Mouse (Mus musculus) midbrain, embryonic 11.5 days (tissue): ENCODE measurements around the gene Vwa8. TPM values are rescaled to one million over a fixed set of nuclear protein-coding genes. Genes with fewer than 3 reads are reported as not detected.

Experiments
- ATAC-seq: fragments of 200-750 bp; cut with Nextera tagmentation; 2 replicates; pipeline ENCODE4 v1.8.0; 2017; ENCODE audit warnings: moderate TSS enrichment, moderate library complexity; ENCODE audit not compliant: low FRiP score
- DNase-seq: peaks from one replicate; pipeline ENCODE4 v3.0.0; 2015; ENCODE audit warnings: low spot score; ENCODE audit errors: missing footprints
- H3K27ac ChIP-seq: fragments of 300-500 bp; sonication (generic); 2 replicates; pipeline ENCODE4 v1.5.1; 2014; ENCODE audit warnings: low read depth, low read length
- H3K27me3 ChIP-seq: fragments of 300-500 bp; sonication (generic); 2 replicates; pipeline ENCODE4 v1.6.1; 2014; ENCODE audit warnings: mild to moderate bottlenecking, low read length, moderate library complexity, mixed read lengths; ENCODE audit not compliant: control insufficient read depth, insufficient read depth
- H3K36me3 ChIP-seq: fragments of 300-500 bp; sonication (generic); 2 replicates; pipeline ENCODE4 v1.6.1; 2014; ENCODE audit warnings: mild to moderate bottlenecking, low read length, moderate library complexity, mixed read lengths; ENCODE audit not compliant: control insufficient read depth, insufficient read depth
- H3K4me1 ChIP-seq: fragments of 300-500 bp; sonication (generic); 2 replicates; pipeline ENCODE4 v1.6.1; 2014; ENCODE audit warnings: low read length; ENCODE audit not compliant: control insufficient read depth, insufficient read depth
- H3K4me2 ChIP-seq: fragments of 300-500 bp; sonication (generic); 2 replicates; pipeline ENCODE4 v1.6.1; 2014; ENCODE audit warnings: mild to moderate bottlenecking, moderate library complexity
- H3K4me3 ChIP-seq: fragments of 300-500 bp; sonication (generic); 2 replicates; pipeline ENCODE4 v1.5.1; 2014; ENCODE audit warnings: low read depth, low read length
- H3K9ac ChIP-seq: fragments of 300-500 bp; sonication (generic); 2 replicates; pipeline ENCODE4 v1.6.1; 2014; ENCODE audit warnings: low read length
- H3K9me3 ChIP-seq: fragments of 300-500 bp; sonication (generic); 2 replicates; pipeline ENCODE4 v1.6.1; 2016; ENCODE audit warnings: low read length; ENCODE audit not compliant: control insufficient read depth
- WGBS: fragments of 180-500 bp; shearing (Covaris S2); extraction: QIAGEN DNeasy Blood & Tissue Kit; methylation state at CpG from one replicate; pipeline ENCODE4 v1.1.7; 2014; 5-methylcytosine and 5-hydroxymethylcytosine counted together
- polyA plus RNA-seq: library from polyadenylated mRNA; unstranded; fragments of >200 nt; fragmentation: Nextera tagmentation; extraction: Ambion mirVana; gene quantifications from 2 replicates; pipeline ENCODE4 v1.2.1, GENCODE M21; 2014

The Vwa8 gene
- polyA plus RNA-seq, 1 experiment from 2014 or later: 7.0 TPM

GRCm38 (mm10) chr14:79180078-79180730, 331.4 kb downstream of the Vwa8 start:
- no peak overlapping the region for H3K9ac ChIP-seq
- H3K4me2 ChIP-seq: no peak overlapping the region
- H3K36me3 ChIP-seq: no peaks in the 10 kb centered on the region
- H3K4me3 ChIP-seq: no peak overlapping the region
- H3K9me3 ChIP-seq: no peaks in the 10 kb centered on the region
- DNase-seq (no peak), ATAC-seq (no peak)
- H3K27me3 ChIP-seq: no peaks in the 10 kb centered on the region
- WGBS: 83% methylated on average over 12 of the region's 12 CpGs
- H3K4me1 ChIP-seq: no peaks in the 10 kb centered on the region
- no peak overlapping the region for H3K27ac ChIP-seq

- Histone ChIP-seq H3K9me3 (no peaks in the 10 kb centered on the region), H3K4me2 (no peak overlapping the region), H3K27me3 (no peaks in the 10 kb centered on the region), H3K9ac (no peak overlapping the region), H3K27ac (no peak overlapping the region), H3K36me3 (no peaks in the 10 kb centered on the region), H3K4me1 (no peaks in the 10 kb centered on the region), H3K4me3 (no peak overlapping the region)
- 91% methylated on average over 8 of the region's 8 CpGs for WGBS
- DNase-seq (no peak), ATAC-seq (no peak)
These were observed 332.9 kb downstream of the Vwa8 start for GRCm38 (mm10) chr14:79181748-79182147.

- Histone ChIP-seq H3K4me1 (no peaks in the 10 kb centered on the region), H3K9me3 (no peaks in the 10 kb centered on the region), H3K36me3 (no peaks in the 10 kb centered on the region), H3K4me3 (no peak overlapping the region), H3K27me3 (no peaks in the 10 kb centered on the region), H3K9ac (no peak overlapping the region), H3K27ac (no peak overlapping the region), H3K4me2 (no peak overlapping the region)
- ATAC-seq: no peak
- DNase-seq: no peak
- WGBS: 97% methylated on average over 15 of the region's 15 CpGs
These were observed 333.9 kb downstream of the Vwa8 start for GRCm38 (mm10) chr14:79182801-79183200.

- Histone ChIP-seq H3K36me3 (no peaks in the 10 kb centered on the region), H3K4me3 (no peak overlapping the region), H3K9ac (no peak overlapping the region), H3K27me3 (no peaks in the 10 kb centered on the region), H3K9me3 (no peaks in the 10 kb centered on the region), H3K4me1 (no peaks in the 10 kb centered on the region), H3K27ac (no peak overlapping the region), H3K4me2 (no peak overlapping the region)
- 95% methylated on average over 7 of the region's 7 CpGs for WGBS
- ATAC-seq (no peak), DNase-seq (no peak)
These were observed 334.4 kb downstream of the Vwa8 start for GRCm38 (mm10) chr14:79183261-79183660.

GRCm38 (mm10) chr14:79184071-79184470, 335.2 kb downstream of the Vwa8 start:
- no peak for ATAC-seq

GRCm38 (mm10) chr14:79185018-79185685, 336.3 kb downstream of the Vwa8 start:
- Histone ChIP-seq H3K27ac (no peak overlapping the region), H3K9ac (no peak overlapping the region), H3K9me3 (no peaks in the 10 kb centered on the region), H3K4me2 (no peak overlapping the region), H3K4me1 (no peaks in the 10 kb centered on the region), H3K27me3 (no peaks in the 10 kb centered on the region), H3K36me3 (no peaks in the 10 kb centered on the region), H3K4me3 (no peak overlapping the region)
- DNase-seq (no peak), ATAC-seq (no peak)
- WGBS: 73% methylated on average over 11 of the region's 11 CpGs

More at GRCm38 (mm10) chr14:79184071-79184470, 335.2 kb downstream of the Vwa8 start:
- no peaks in the 10 kb centered on the region for H3K36me3 ChIP-seq
- WGBS: 89% methylated on average over 10 of the region's 10 CpGs
- no peak overlapping the region for H3K9ac ChIP-seq
- H3K4me3 ChIP-seq: no peak overlapping the region
- H3K27ac ChIP-seq: no peak overlapping the region
- H3K4me2 ChIP-seq: no peak overlapping the region
- no peaks in the 10 kb centered on the region for H3K4me1 ChIP-seq
- H3K9me3 ChIP-seq: no peaks in the 10 kb centered on the region
- H3K27me3 ChIP-seq: no peaks in the 10 kb centered on the region
- DNase-seq: no peak

GRCm38 (mm10) chr14:79186976-79187375, 338.1 kb downstream of the Vwa8 start:
- no peaks in the 10 kb centered on the region for H3K36me3 ChIP-seq
- WGBS: 95% methylated on average over 1 of the region's 1 CpGs

GRCm38 (mm10) chr14:79196711-79197110, 347.9 kb downstream of the Vwa8 start:
- Histone ChIP-seq H3K4me1 (0 out of 2 replicates have a peak, but pooled peaks cover 5% of the 10 kb centered on the region), H3K27me3 (no peaks in the 10 kb centered on the region), H3K36me3 (no peaks in the 10 kb centered on the region), H3K4me3 (no peak overlapping the region), H3K9me3 (no peaks in the 10 kb centered on the region), H3K27ac (no peak overlapping the region), H3K9ac (no peak overlapping the region), H3K4me2 (no peak overlapping the region)
- WGBS: 54% methylated on average over 3 of the region's 3 CpGs
- ATAC-seq (no peak), DNase-seq (peak; percentile 80)

More at GRCm38 (mm10) chr14:79186976-79187375, 338.1 kb downstream of the Vwa8 start:
- Histone ChIP-seq H3K4me1 (no peaks in the 10 kb centered on the region), H3K9ac (no peak overlapping the region), H3K9me3 (no peaks in the 10 kb centered on the region), H3K4me2 (no peak overlapping the region), H3K27ac (no peak overlapping the region), H3K4me3 (no peak overlapping the region), H3K27me3 (no peaks in the 10 kb centered on the region)
- DNase-seq: no peak
- no peak for ATAC-seq

- Histone ChIP-seq H3K36me3 (no peaks in the 10 kb centered on the region), H3K4me2 (no peak overlapping the region), H3K27ac (no peak overlapping the region), H3K4me1 (peaks cover 9% of the 10 kb centered on the region; the same call in 1 of the 2 replicates), H3K9me3 (no peaks in the 10 kb centered on the region), H3K4me3 (no peak overlapping the region), H3K27me3 (no peaks in the 10 kb centered on the region), H3K9ac (no peak overlapping the region)
- ATAC-seq: no peak
- DNase-seq: no peak
- 93% methylated on average over 15 of the region's 15 CpGs for WGBS
These were observed 349.2 kb downstream of the Vwa8 start for GRCm38 (mm10) chr14:79198066-79198465.
